Mouse (Mus musculus) layer of hippocampus, adult 8-10 months (tissue): Measurements from ENCODE around the gene Rusc2. TPM values are rescaled to one million over a fixed set of nuclear protein-coding genes. Genes with fewer than 3 reads are reported as not detected.

ENCODE experiments used
- DNase-seq, 2 experiments: peaks; one replicate each; pipeline ENCODE4 v3.0.0; 2022; ENCODE audit warnings: low spot score in 2 of 2
- total RNA-seq, 4 experiments: library from RNA; stranded (reverse); gene quantifications; 2 replicates each; pipeline ENCODE4 v1.2.4; 2022

Gene Rusc2
- total RNA-seq = 100 to 1,000 TPM; 117 to 120 (median 117) TPM

DNA sequence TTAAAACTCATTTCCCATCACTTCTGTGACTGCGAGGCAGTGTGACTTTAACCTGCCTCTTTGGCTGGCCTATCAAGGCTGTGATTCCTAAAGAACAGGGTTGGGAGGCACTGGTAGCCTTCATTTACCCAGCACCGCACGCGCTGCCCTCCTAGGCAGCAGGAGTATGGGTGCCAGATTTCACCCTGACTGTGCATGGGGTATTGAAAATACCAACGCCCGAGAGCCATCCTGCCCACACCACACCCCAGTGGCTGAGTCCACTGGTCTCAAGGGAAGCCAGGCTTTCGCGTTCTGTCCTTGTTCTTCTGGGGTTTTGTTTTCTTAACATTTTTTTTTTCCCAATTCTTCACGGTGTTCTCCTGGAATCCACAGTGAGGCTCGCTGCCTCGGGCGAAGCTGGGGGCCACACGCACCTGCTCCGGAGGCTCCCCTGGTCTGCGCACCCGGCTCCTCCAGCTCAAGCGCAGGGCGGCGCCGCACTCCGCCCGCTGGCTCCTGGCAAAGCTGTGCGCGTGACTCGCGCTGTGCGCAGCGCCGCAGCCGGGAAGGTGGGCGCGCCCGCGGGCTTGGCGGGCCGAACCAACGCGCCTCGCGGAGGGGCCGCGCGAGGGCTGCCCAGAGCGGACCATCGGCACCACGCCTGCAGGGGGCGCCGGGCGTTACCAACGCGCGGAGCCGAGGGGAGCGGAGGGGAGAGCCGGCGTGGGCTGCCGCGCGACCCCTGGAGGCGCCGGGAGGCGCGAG, at the start of gene Rusc2:
Gene Rusc2 (plus strand): TSS at position 572 of the 747 bp plus-strand sequence.
- DNase-seq = peak; percentile 83 to 92

DNA sequence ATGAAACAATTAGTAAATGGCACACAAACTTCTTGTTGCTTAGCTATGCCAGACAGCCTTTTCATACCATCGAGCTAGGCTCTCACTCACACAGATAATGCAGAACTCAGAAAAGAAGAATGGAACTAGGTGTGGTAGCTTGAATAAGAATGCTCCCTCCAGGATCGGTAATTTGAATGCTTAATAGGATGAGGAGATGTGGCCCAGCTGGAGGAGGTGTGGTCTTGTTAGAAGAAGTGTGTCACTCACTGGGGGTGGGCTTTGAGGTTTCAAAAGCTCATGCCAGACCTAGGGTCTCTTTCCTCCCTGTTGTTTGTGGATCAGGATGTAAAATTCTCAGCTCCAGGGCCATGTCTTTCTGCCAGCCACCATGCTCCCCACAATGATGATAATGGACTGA, 47.0 kb upstream of the Rusc2 start:
- DNase-seq = no peak

DNA sequence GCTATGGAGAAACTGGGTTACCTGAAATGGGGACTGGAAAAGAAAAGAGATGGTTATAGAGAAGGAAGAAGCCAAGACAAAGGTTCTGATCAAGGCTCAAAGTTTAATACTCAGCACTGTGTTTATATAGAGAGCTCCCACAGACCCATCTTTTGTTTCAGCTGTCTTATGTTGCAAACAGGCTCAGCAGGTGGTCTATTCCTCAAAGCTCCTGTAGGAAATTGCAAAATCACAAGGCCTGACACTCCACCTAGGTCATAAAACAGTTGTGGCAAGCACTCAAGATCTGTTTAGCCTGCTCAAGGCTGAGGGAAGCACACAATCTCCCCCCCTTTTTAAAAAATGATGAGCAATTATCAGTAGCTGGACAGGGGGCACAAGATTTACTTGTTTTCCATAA, 45.6 kb upstream of the Rusc2 start:
- DNase-seq = no peak

DNA sequence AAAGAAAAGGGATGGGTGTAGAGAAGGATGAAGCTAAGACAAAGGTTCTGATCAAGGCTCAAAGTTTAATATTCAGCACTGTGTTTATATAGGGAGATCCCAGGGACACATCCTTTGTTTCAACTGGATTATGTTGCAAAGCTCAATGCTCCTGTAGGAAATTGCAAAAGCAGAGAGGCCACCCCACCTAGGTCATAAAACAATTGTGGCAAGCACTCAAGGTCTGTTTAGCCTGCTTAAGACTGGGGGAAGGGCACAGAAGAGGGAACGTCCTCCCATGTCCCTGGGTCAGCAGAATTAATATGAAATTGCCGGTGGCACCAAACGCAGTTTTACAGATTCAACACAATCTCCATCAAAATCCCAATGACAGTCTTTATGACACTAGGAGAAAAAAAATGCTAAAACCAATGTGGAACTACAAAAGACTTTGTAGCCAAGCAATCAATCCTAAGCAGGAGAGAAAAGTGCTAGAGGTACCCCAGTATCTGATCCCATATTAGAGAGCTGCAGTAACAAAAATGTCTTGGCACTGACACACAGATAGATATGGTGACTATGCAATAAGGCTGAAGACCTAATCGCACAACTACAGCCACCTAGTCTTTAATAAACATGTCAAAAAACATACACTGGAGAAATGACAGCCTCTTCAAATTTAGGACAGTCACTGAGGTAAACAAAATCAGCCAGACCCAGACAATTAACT, 41.5 kb upstream of the Rusc2 start:
- DNase-seq = no peak

DNA sequence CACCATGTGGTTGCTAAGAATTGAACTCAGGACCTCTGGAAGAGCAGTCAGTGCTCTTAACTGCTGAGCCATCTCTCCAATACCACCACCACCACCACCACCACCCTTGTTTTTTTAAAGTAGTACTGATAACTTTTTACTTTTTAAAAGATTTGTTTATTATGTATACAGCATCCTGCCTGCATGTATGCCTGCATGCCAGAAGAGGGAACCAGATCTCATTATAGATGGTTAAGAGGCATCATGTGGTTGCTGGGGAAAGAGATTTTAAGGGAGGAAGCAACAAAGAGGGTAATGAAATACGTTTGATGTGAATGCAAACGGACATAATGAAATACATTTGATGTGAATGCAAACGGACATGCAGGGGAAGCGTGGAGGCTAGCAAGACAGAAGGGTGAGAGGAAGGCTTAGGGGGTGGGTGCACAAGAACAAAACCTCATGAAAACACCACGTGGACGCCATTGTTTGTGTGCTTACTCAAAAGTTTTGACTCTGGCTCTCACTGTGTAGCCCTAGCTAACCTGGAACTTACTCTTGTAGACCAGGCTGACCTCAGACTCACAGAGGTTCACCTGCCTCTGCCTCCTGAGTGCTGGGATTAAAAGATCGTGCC, 40.4 kb upstream of the Rusc2 start:
- DNase-seq = no peak

DNA sequence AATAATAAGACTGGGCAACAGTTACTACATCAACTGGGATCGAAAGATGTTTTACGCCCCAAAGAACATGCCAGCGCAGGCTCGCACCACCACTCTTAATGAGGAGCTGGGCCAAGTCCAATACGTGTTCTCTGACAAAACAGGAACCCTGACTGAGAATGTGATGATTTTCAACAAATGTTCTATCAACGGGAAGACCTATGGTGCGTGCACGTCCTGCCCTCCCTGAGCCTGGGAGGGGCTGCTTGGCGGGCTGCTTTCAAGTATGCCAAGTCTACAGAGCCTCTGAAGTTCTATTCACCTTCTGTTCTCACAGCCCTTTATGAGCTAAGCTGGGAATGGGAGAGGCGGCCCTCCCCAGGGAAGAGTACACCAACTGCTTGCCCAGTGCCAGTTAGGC, 39.3 kb upstream of the Rusc2 start:
- no peak for DNase-seq

DNA sequence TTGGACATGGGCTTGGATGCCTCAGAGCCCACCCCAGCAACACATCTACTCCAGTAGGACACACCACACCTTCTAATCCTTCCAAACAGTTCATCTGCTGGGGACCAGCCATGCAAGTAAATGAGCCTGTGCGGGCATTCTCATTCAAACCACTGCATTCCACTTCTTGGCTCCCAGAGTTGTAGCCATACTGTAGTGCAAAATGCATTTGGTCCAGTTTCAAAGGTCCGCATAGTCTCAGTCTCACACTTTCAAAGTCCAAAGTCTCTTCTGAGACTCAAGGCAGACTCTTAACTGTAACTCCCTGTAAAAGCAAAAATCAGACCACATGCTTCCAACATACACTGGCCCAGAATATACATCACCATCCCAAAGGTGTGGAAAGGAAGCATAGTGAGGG, 36.8 kb upstream of the Rusc2 start:
- DNase-seq = no peak

DNA sequence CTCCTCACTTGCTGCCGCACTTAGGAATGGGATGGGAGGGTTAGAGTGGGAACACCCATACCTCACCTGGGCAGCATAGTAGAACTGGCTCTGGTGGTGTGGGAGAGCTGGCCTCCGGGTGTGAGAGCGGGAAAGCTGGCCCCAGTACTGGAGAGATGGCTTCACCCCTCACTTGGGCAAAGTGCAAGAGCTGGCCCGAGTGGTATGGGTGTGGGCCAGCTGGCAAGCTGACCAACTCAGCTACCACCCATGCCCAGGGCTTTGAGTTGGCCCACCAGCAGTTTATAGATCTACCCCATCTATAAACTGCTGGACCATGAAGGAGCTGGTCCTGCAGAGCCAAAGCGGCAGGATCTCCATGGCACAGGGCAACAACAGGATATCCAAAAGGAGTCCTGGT, 32.6 kb upstream of the Rusc2 start:
- DNase-seq = no peak

DNA sequence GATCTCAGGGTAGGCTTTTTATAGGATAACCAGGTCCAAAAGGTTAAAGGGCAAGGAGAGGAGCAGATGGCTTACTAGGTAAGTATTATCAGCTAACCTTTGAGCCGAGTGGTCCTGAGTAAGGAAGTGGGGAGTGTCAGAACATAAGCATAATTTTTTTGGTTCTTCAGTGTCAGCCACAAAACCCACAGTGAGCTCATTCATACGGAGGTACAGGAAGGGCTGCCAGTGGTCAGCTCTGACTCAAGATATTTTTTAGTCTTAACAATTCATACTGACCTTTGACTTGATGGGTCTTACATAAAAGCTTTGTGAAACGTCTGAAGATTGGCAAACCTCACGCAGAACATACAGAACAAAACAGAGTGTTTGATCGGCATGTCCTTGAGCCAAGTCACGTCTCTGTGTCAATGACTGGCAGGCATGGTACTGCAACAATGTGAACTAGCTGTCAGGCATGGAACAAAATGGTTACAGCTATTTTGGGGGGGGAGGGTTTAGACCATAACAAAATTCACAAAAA, 31.7 kb upstream of the Rusc2 start:
- DNase-seq = no peak

DNA sequence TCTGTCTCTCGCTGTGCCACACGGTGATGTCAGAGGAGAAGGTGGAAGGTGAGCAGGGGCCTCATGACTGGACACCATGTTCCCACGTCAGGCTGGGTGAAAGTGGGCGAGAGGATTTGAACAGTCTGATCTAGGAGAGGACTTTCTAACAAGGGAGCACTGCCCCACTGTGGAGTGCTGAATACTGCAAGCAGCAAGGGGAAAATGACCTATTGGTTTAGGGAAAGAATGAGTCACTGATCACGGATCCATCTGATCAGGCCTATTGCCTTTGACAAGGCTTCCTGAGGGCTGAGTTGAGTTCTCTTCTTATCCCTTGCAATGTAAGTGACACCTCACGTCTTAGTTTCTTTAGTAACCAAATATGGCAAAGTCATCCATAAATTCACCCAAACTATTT, 28.1 kb upstream of the Rusc2 start:
- DNase-seq = no peak

DNA sequence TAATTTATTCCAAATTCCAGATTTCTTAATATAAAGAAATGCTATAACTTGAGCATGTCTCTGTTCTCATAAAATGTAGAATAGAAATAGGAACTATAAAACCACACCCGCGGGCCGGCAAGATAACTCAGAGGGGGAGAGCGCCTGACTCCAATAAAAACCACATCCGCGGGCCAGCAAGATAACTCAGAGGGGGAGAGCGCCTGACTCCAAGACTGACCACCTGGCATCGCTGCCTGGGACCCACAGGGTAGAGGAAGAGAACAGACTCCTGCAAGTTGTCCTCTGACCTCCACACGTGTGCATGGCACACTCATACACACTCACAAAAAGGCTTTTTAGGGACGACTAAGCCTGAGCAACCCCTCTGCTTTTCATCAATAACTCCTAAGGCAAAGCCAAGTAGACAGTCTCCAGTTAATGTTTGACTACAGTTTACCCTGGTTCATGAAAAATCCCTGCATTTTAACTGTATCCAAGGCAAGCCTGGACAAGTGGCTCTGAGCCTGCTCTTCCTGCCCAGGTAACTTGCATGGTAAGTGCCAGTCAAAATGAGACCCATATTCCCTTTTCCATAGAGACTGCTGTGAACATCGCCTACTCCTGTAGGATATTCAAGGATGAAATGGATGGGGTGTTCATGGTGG, 16.7 kb upstream of the Rusc2 start:
- DNase-seq = no peak

DNA sequence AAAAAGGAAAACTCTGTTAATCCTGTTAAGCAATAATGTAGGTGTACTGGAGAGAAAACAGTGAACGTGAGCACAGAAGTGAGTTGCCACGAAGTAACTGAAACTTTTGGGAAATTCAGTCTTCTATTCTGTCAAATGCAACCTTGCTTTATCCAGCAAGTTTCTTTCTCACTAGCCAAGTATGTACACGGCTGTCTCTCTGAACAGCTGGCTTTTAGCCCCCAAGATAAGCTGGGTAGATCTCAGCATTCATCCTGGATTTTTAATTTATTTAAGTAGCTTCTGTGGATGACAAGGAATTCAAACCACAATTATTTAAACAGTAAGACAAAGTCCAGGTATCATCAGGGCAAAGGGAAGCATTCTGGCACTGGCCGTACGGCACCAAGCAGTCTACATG, 14.5 kb upstream of the Rusc2 start:
- no peak for DNase-seq

DNA sequence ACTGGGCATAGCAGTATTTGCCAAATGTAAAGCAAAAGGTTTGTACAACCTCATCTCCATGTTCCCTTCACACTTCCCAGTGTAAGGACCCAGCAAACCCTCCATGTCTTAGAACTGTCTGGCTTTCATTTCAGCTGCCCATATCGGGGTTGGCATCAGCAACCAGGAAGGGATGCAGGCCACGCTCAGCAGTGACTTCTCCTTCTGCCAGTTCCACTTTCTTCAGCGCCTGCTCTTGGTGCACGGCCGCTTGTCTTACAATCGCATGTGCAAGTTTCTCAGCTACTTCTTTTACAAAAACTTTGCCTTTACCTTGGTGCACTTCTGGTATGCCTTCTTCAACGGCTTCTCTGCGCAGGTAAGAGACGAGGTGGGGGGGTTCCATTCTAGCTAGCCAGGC, 14.0 kb upstream of the Rusc2 start:
- DNase-seq = no peak

DNA sequence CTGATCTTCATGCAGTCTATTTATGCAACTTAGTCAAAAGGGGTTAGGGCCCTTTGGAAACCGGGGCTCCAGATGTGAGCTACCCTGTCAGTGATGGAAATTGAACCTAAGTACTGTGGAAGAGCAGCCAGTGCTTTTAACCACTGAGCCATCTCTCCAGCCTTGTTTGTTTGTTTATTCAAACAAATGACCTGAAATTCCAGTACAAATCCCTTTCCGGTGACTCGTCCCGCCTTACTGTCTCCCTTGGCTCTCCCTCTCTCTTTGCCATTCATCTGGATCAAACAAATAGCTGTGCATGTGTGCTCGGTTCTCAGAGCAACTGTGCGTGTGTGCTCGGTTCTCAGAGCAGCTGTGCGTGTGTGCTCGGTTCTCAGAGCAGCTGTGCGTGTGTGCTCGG, 10.4 kb upstream of the Rusc2 start:
- no peak for DNase-seq

DNA sequence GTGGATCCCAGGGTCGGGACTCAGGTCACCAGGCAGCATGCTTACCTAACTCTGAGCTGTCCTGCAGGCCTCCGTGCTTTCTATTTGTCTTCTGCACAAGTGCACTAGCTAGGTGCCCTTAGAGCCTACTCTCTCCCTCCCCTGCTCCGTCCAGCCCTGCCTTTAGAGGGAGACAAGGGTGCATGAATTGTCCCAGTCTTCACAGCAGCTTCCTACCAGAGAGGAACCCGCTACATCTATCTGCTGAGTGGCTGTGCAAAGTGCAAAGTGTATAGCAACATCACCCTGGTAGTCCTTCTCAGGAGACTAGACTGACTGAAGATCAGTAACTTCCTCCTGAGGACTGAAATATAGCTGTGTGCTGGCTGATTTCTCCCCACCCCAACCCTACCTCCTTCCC, 9.6 kb upstream of the Rusc2 start:
- DNase-seq = no peak

DNA sequence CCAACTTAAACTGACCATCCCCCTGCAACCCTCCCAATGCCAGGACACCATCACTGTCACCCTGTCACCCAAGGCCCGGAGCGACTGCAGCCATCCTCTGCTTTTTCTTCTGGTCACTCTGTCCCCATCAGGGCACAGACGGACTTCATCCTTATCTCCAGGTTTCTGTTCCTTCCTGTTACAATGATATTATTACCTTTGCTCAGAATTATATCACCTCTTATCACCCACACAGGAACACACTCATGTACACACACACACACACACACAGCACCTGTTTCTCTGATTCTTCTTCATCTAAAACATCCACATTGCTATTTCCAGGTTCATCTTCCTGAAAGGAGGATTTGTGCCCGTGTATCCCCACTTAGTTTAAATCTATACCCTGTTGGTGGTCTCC, 7.5 kb upstream of the Rusc2 start:
- no peak for DNase-seq

DNA sequence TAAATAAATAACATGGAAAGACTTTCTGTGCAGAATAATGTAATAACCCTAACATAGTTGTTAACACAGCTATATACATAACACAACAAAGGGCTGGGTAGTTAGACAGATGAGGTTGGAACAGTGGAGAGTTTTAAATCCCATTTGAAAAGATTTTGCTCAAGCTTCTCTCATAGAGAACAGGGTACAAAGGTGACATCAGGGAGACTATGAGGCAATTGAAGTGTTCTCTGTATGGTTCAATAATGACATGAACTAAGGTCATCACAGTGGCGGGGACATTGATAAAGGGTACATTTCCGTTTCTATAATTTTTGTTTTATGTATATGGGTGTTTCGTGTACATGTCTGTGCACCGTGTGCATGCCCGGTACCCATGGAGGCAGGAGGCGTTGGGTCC, 2.2 kb upstream of the Rusc2 start:
- no peak for DNase-seq

DNA sequence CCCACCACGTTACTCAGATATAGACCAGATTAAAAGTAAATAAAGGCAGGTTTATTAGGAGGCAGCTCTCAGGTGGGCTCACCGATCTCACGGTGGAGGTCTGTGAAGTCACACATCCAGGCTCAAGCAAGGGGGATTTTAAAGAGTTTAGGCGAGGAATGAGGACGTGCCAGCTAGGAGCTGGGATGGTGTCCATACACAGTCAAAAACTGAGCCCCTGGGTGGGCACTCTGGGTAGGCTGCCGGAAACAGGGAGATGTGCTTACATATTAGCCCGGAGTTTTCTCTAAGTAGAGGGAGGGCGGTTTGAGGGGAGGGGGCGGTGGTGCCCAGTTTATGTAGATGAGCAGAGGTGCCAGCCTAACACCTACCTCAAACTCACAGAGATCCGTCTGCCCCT, 828 bp upstream of the Rusc2 start:
- DNase-seq = no peak

DNA sequence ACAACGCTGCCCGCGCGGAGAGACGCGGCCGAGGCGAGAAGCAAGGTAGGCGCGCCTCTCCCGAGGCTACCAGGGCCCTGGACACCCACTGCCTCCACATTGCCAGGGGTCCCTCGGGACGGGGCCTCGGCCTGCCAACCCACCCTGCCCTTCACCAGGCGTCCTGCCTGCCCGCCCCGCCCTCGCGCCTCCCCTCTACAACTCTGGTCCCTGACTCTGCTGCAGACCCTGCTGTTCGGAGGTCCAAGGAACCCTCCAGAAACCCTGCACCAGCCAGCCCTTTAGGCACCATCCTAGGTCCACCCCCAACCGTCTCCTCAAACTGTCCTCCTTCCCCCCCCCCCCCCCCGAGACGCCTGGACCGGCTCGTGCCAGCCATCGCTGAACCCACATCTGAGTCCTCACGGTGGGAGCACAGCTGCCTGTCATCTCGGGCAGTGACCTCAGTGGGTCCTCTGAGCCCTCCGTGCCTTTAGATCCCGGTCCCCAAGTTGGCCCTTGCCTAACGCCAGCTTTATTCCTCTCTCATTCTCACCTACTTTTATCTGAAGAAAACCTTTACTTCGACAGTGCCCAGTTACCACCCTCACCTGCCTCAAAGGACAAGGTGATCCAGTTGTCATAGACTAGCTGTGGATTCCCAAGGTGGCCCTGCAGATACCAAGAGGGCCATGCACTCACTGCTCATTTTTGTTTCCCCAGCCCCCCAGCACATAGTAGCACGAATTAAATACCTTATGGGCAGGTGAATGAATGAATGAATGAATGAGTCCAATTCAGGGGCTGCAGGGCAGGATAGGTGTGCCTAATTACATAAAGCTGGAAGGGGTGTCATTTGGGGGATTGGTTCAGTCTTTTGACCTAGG, 609 bp downstream of the Rusc2 start:
- DNase-seq = no peak

DNA sequence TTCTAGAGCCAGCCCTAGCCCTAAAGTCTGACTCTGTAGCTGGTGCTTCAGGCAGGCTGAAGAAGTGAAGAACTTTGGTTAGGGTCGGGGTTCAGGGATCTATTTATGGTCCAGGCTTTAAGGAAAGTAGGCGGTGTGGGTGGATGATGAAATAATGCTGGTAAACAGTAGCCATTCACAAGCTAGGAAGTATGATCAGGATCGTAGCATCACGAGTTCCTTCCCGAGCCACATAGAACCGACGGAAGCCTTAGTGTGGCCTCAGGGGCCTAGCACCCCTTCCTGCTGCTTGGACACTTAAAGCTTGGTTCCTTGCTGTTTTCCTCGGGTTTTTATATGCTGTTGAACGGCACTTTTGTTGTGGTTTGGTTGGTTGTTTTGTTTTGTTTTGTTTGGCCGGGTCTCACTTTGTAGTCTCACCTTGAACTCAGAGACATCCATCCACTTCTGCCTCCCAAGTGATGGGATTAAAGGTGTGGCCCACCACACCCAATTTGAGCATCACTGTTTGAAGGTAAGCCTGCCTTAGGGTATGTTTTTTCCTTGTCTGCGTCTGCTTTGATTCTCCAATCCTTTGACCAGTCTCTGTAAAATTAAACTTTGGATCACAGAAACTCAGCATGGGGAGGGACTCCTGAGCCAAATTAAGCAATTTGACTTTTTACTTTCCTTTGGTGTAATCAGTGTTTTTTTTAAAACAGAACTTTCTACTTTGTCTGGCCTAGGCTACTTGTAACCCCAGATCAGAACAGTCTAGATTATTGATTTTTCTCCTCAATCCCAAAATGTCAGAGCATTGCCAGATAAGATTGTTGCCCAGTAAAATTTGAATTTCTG, 1.7 kb downstream of the Rusc2 start:
- DNase-seq = no peak
